Mouse (Mus musculus) gastrocnemius, postnatal 25 days (tissue): ENCODE measurements around the gene Stx8. TPM values are rescaled to one million over a fixed set of nuclear protein-coding genes. Genes with fewer than 3 reads are reported as not detected.

Source experiments
- DNase-seq: peaks from one replicate; pipeline ENCODE4 v3.0.0; 2022
- total RNA-seq, 2 experiments: library from RNA; stranded (reverse); gene quantifications; 1 replicate in 1 of 2; 2 replicates in 1 of 2; pipeline ENCODE4 v1.2.3; 2021

Gene Stx8
- total RNA-seq, 2 experiments from 2014 or later, result 22.4 to 23.0 TPM

DNA sequence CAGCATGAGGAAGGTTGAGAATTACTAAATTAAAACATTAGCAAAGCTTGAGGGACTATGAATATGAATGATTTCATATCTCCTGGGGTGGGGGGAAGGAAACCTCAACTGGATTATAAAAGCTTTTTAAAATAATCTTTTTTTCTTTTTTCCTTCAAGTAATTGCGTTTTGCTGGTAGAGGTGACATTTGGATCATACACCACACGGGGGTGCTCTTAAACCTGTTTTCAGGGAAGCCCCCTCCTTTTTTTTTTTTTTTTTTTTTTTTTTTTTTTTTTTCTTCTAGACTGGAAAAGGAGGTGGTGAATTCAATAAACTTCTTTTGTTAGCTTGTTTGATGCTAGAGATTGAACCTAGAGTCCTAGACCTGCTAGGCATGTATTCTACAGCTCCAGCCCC, 9.3 kb downstream of the Stx8 start:
- no peak for DNase-seq

GRCm38 (mm10) chr11:67983564-67983963, 17.6 kb downstream of the Stx8 start:
- DNase-seq, result no peak

GRCm38 (mm10) chr11:67991240-67991639, 25.2 kb downstream of the Stx8 start:
- no peak for DNase-seq

DNA sequence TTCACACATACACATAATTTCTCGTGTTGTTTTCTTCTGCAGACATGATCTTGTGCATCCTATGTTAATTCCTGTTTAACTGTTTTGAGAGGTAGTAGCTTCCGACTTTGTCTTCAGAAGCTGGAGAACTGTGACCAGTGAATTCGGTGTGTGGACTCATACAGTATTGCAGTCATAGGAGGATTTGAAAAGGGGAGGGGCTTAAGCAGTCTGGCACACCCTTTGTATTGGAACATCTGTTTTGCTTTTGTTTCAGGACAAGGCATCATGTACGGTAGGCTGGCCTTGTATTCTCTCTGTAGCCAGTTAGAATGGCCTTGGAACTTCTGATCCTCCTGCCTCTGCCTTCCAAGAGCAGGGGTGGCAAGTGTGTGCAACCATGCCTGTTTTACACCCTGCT, 30.0 kb downstream of the Stx8 start:
- DNase-seq, result no peak

DNA sequence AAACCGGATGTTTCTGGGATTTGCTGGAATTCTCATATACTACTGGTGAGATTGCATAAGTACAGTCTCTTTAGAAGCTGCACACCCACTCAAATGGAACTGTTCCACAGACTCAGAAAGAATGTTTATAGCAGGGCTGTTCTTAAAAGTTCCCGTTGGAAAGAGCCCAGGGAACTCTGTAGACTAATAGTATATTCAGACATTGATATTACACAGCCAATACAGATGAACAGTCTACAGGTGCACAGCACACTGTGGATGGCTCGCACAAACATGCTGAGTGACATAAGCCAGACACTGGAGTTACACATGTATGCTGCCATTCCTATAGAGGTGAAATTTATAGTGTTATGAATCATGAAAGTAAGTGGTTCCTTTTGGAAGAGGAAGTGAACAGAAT, 32.9 kb downstream of the Stx8 start:
- no peak for DNase-seq

GRCm38 (mm10) chr11:67999629-68000028, 33.6 kb downstream of the Stx8 start:
- DNase-seq, result no peak

GRCm38 (mm10) chr11:68004191-68004590, 38.2 kb downstream of the Stx8 start:
- peak; percentile 23 for DNase-seq

GRCm38 (mm10) chr11:68006216-68006789, 40.3 kb downstream of the Stx8 start:
- no peak for DNase-seq

DNA sequence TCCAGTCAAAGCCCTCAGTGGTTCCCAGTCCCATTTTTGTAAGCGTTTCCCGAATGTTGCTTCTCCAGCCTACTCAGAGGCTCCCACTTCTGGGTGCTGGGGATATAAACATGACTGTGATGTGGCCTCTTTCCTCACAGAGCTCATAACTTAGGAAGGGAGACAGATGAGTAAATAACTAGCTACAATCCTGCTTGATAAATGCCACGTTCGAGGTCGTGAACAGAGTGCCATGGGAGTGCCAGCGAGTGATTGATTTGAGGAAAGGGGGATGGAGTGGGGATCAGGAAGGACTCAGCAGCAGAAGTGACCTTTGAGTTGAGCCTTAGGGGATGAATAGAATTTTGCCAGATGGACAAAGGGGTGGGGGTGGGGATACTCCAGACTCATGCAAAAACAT, 41.7 kb downstream of the Stx8 start:
- no peak for DNase-seq

GRCm38 (mm10) chr11:68009377-68009776, 43.4 kb downstream of the Stx8 start:
- no peak for DNase-seq

DNA sequence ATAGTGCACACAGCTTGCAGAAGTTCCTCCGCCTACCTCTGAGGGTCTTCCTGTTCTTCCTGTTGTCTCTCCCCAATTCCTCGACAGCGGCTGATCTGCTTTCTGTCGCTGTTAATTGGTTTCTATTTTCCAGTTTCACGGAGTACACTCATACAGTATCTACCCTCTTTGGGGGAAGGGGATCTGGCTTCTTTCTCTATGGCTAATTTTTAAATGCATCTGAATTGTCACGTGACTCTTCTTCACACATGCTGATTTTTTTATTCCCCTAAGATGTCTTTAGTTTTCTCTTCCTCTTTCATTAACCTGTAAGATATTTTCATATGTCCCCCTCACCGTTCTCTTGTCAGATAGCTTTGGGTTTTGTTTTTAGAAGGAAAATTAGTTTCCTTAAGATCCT, 46.2 kb downstream of the Stx8 start:
- DNase-seq, result no peak

GRCm38 (mm10) chr11:68018191-68018590, 52.2 kb downstream of the Stx8 start:
- no peak for DNase-seq

DNA sequence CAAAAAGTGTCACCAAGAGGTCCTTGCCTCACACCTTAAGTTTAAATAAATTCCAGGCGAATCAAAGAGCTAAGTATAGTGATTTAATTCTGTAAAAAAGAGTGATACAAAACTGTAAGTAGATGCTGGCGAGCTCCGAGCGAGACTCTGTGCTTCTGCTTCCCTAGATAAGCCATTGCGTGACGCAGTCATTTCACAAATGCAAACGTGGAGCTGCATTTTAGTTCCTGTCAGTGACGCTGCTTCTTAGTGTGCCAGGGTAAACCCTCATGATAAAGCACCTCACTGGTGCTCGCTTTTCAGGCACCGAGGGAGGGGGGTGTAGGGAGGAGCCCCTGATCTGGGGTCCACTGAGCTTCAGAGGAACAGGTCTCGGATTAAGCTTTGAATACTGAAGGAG, 53.2 kb downstream of the Stx8 start:
- no peak for DNase-seq

- no peak for DNase-seq
Measured at GRCm38 (mm10) chr11:68021976-68022375, 56.0 kb downstream of the Stx8 start.

- DNase-seq, result no peak
Measured at GRCm38 (mm10) chr11:68022895-68023294, 56.9 kb downstream of the Stx8 start.

DNA sequence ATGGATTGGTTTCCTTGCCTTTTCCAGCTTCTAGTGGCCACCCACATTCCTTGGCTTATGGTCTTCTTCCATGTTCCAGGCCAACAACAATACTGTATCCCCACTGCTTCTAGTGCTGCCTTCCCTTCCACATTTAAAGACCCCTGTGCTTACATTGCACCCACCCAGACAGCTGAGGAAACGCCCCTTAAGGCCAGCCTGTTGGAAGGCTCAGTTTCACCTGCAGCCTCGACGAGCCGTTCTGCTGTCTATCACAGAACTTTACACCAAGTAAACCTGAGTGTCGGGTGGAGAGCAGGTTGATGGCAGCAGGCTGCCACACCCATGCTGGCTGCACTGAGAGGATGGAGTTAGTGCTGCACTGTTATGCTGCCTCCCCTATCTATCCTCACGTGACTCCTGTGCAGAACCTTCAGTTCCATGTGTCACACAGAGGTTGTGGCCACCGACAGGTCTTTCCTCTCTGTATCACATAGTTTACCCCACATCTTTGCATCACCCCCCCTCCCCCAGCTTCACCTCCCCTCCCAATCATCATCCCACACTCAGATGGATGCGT, 57.9 kb downstream of the Stx8 start:
- no peak for DNase-seq

GRCm38 (mm10) chr11:68026590-68026989, 60.6 kb downstream of the Stx8 start:
- DNase-seq, result no peak

- no peak for DNase-seq
Measured at GRCm38 (mm10) chr11:68029079-68029478, 63.1 kb downstream of the Stx8 start.

DNA sequence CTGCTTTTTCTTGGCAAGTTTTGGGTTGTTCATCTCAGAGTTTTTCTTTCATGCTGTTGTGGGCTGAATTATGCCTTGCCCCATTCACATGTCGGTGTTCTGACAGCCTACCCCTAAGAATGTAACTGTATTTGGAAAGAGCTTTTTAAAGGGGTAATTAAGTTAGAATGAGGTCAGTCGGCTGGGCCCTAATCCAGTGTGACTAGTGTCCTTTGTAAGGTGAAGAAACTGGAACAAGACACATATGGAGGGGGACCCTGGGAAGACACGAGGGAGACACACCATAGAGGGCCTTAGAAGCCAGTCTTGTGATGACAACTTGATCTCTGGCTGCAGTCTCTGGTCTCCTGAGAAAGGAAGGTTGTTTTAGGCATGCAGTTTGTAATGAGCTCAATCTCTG, 63.9 kb downstream of the Stx8 start:
- DNase-seq, result no peak

- DNase-seq, result peak; percentile 77
Measured at GRCm38 (mm10) chr11:68030771-68031170, 64.8 kb downstream of the Stx8 start.

GRCm38 (mm10) chr11:68032448-68032847, 66.5 kb downstream of the Stx8 start:
- no peak for DNase-seq

- no peak for DNase-seq
Measured at GRCm38 (mm10) chr11:68033331-68033926, 67.4 kb downstream of the Stx8 start.

- no peak for DNase-seq
Measured at GRCm38 (mm10) chr11:68034422-68034821, 68.4 kb downstream of the Stx8 start.

- DNase-seq, result no peak
Measured at GRCm38 (mm10) chr11:68035303-68035891, 69.4 kb downstream of the Stx8 start.
